8 mouse cellular contexts compared by ENCODE assay signal in the genomic region with DNA sequence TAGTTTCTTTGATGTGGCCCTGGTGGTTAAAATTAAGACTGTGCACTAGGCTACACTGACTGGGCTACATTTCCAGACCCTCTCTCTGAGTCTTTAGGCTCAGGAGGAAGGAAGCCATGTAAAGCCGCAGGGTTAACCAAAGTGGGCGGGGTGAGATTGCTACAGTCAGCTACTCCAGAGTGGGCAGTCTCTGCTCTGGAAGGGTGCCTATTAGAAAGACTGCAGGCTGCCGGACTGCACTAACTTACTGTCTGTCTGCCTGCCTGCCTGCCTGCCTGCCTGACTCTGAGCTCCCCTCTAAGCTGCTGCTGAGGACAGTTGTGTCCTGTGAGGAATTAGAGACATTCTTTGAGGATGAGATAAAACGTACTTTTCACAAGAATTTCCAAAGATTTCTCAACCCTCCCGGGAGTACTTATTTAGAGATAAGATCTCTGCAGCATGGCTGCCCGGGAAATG. TPM values are rescaled to one million over a fixed set of nuclear protein-coding genes. Genes with fewer than 3 reads are reported as not detected.
DNase-seq lines count a peak whose midpoint lies in the region; ATAC-seq lines count a peak whose summit lies in the region.

No protein-coding gene starts in this region.

- H3K27me3 ChIP-seq in hindbrain, embryonic 13.5 days: no peaks in the 10 kb centered on the region
- no peaks in the 10 kb centered on the region for H3K27me3 ChIP-seq in hindbrain, embryonic 16.5 days (replicated peaks; ENCODE audit: control insufficient read depth, insufficient read depth, low read length)
- no peaks in the 10 kb centered on the region for H3K27me3 ChIP-seq in heart, embryonic 10.5 days (ENCODE audit: insufficient read depth, poor library complexity, severe bottlenecking)
- H3K27me3 ChIP-seq in limb, embryonic 12.5 days: no peaks in the 10 kb centered on the region

- H3K9me3 ChIP-seq in hindbrain, embryonic 13.5 days: no peaks in the 10 kb centered on the region
- no peaks in the 10 kb centered on the region for H3K9me3 ChIP-seq in hindbrain, embryonic 16.5 days (ENCODE audit: control insufficient read depth, low read length)
- H3K9me3 ChIP-seq in heart, embryonic 10.5 days: no peaks in the 10 kb centered on the region
- H3K9me3 ChIP-seq in limb, embryonic 12.5 days: no peaks in the 10 kb centered on the region

- H3K36me3 ChIP-seq in hindbrain, embryonic 13.5 days: peaks cover 7% of the 10 kb centered on the region; the same call in 1 of the 2 replicates
- H3K36me3 ChIP-seq in hindbrain, embryonic 16.5 days (ENCODE audit: control insufficient read depth, insufficient read depth, low read length): no peaks in the 10 kb centered on the region
- peaks cover 55% of the 10 kb centered on the region for H3K36me3 ChIP-seq in heart, embryonic 10.5 days
- peaks cover 68% of the 10 kb centered on the region for H3K36me3 ChIP-seq in limb, embryonic 12.5 days

- DNase-seq in adipocyte (ENCODE audit: low spot score): peak; percentile 71
- DNase-seq in heart, embryonic 10.5 days (ENCODE audit: low spot score): no peak
- peak; percentile 56 to 73 for DNase-seq in natural killer cell, adult 2 months (ENCODE audit: low spot score in 2 of 2)
- DNase-seq in testis, postnatal 10 days (ENCODE audit: low spot score): no peak
- no peak for DNase-seq in frontal cortex, postnatal 36 days (ENCODE audit: low spot score in 2 of 2)

- H3K4me2 ChIP-seq in hindbrain, embryonic 13.5 days: no peak overlapping the region
- H3K4me2 ChIP-seq in hindbrain, embryonic 16.5 days (ENCODE audit: low read length): no peak overlapping the region
- no peak overlapping the region for H3K4me2 ChIP-seq in limb, embryonic 12.5 days

- no peak for ATAC-seq in hindbrain, embryonic 13.5 days (ENCODE audit: low FRiP score)
- no peak for ATAC-seq in hindbrain, embryonic 16.5 days
- ATAC-seq in limb, embryonic 12.5 days (ENCODE audit: insufficient number of reproducible peaks, insufficient read depth, low FRiP score, low TSS enrichment, low read depth): peak; percentile 58; the same call in 1 of the 2 replicates

- H3K27ac ChIP-seq in hindbrain, embryonic 13.5 days: peak overlapping the region; percentile 49; the same call in 1 of the 2 replicates
- no peak overlapping the region for H3K27ac ChIP-seq in hindbrain, embryonic 16.5 days (ENCODE audit: low read depth, low read length)
- H3K27ac ChIP-seq in heart, embryonic 10.5 days: peak overlapping the region; percentile 72
- peak overlapping the region; percentile 79 for H3K27ac ChIP-seq in limb, embryonic 12.5 days

- peaks cover 42% of the 10 kb centered on the region for H3K4me1 ChIP-seq in hindbrain, embryonic 13.5 days (replicated peaks)
- peaks cover 9% of the 10 kb centered on the region for H3K4me1 ChIP-seq in hindbrain, embryonic 16.5 days (ENCODE audit: control insufficient read depth, insufficient read depth, low read depth, low read length)
- peaks cover 41% of the 10 kb centered on the region for H3K4me1 ChIP-seq in heart, embryonic 10.5 days
- peaks cover 51% of the 10 kb centered on the region for H3K4me1 ChIP-seq in limb, embryonic 12.5 days (replicated peaks)

- WGBS in hindbrain, embryonic 13.5 days: 32% methylated on average over 6 of the region's 6 CpGs
- 39% methylated on average over 6 of the region's 6 CpGs for WGBS in hindbrain, embryonic 16.5 days
- WGBS in heart, embryonic 10.5 days: 10% methylated on average over 6 of the region's 6 CpGs
- 21% methylated on average over 6 of the region's 6 CpGs for WGBS in limb, embryonic 12.5 days

- no peak overlapping the region for H3K9ac ChIP-seq in hindbrain, embryonic 13.5 days
- H3K9ac ChIP-seq in hindbrain, embryonic 16.5 days (ENCODE audit: low read depth, low read length): no peak overlapping the region
- no peak overlapping the region for H3K9ac ChIP-seq in limb, embryonic 12.5 days (replicated peaks)

- H3K4me3 ChIP-seq in hindbrain, embryonic 13.5 days: no peak overlapping the region
- H3K4me3 ChIP-seq in hindbrain, embryonic 16.5 days (ENCODE audit: low read length): no peak overlapping the region
- peak overlapping the region; percentile 10; the same call in 1 of the 2 replicates for H3K4me3 ChIP-seq in heart, embryonic 10.5 days
- H3K4me3 ChIP-seq in limb, embryonic 12.5 days (replicated peaks): no peak overlapping the region

RNA-seq across cellular contexts. Expression of gene Cers5, which starts 30.5 kb away (rescaled TPM):
- polyA plus RNA-seq in hindbrain, embryonic 13.5 days (2015; fragmentation: Nextera tagmentation; extraction: Ambion mirVana): 73.6 and 74.3 TPM in 2 replicates
- polyA plus RNA-seq in hindbrain, embryonic 16.5 days (2015; fragmentation: Nextera tagmentation; extraction: Ambion mirVana): 91.9 and 95.2 TPM in 2 replicates
- 56.5 and 60.3 TPM in 2 replicates for polyA plus RNA-seq in heart, embryonic 10.5 days (2016; fragmentation: Nextera tagmentation; extraction: Ambion mirVana)
- 73.3 and 78.0 TPM in 2 replicates for polyA plus RNA-seq in limb, embryonic 12.5 days (2016; fragmentation: Nextera tagmentation; extraction: Ambion mirVana)

Comparison
In these comparisons a context has a peak if more than half of its experiments do, and no peak if none do; other contexts are left out.
1. DNase-seq: peak in adipocyte (single experiment) and natural killer cell, adult 2 months (2 of 2); none in heart, embryonic 10.5 days (single experiment), testis, postnatal 10 days (single experiment) and frontal cortex, postnatal 36 days (0 of 2).